Mouse (Mus musculus): ENCODE results near the gene Enox1. TPM values are rescaled to one million over a fixed set of nuclear protein-coding genes. Genes with fewer than 3 reads are reported as not detected.

Gene Enox1
- total RNA-seq, 1 experiment from 2014 or later: not detected

- 0 out of 2 replicates have a peak, but pooled peaks have one; percentile 39 for ATAC-seq (replicated peaks; ENCODE audit: low read depth, poor library complexity, severe bottlenecking)
Measured at GRCm38 (mm10) chr14:77539563-77539962, 383.0 kb downstream of the Enox1 start.

- ATAC-seq (replicated peaks; ENCODE audit: low read depth, poor library complexity, severe bottlenecking): no peak; the same call in 1 of the 2 replicates
Measured at GRCm38 (mm10) chr14:77541925-77542324, 385.4 kb downstream of the Enox1 start.

GRCm38 (mm10) chr14:77546531-77547274 lies 390.1 kb downstream of the Enox1 start:
- peak; percentile 93 for ATAC-seq (replicated peaks; ENCODE audit: low read depth, poor library complexity, severe bottlenecking)

GRCm38 (mm10) chr14:77547351-77547750 lies 390.8 kb downstream of the Enox1 start:
- ATAC-seq (replicated peaks; ENCODE audit: low read depth, poor library complexity, severe bottlenecking): no peak

- no peak for ATAC-seq (replicated peaks; ENCODE audit: low read depth, poor library complexity, severe bottlenecking)
Measured at GRCm38 (mm10) chr14:77548963-77549362, 392.4 kb downstream of the Enox1 start.

GRCm38 (mm10) chr14:77557446-77558070 lies 401.0 kb downstream of the Enox1 start:
- peak; percentile 84 for ATAC-seq (replicated peaks; ENCODE audit: low read depth, poor library complexity, severe bottlenecking)

- no peak for ATAC-seq (replicated peaks; ENCODE audit: low read depth, poor library complexity, severe bottlenecking)
Measured at GRCm38 (mm10) chr14:77558910-77559309, 402.3 kb downstream of the Enox1 start.

GRCm38 (mm10) chr14:77559792-77560191 lies 403.2 kb downstream of the Enox1 start:
- ATAC-seq (replicated peaks; ENCODE audit: low read depth, poor library complexity, severe bottlenecking): no peak

- no peak for ATAC-seq (replicated peaks; ENCODE audit: low read depth, poor library complexity, severe bottlenecking)
Measured at GRCm38 (mm10) chr14:77561808-77562583, 405.4 kb downstream of the Enox1 start.

- ATAC-seq (replicated peaks; ENCODE audit: low read depth, poor library complexity, severe bottlenecking): no peak
Measured at GRCm38 (mm10) chr14:77563922-77564321, 407.4 kb downstream of the Enox1 start.

- ATAC-seq (replicated peaks; ENCODE audit: low read depth, poor library complexity, severe bottlenecking): no peak
Measured at GRCm38 (mm10) chr14:77567120-77567519, 410.6 kb downstream of the Enox1 start.

- no peak for ATAC-seq (replicated peaks; ENCODE audit: low read depth, poor library complexity, severe bottlenecking)
Measured at GRCm38 (mm10) chr14:77574436-77574835, 417.9 kb downstream of the Enox1 start.

- ATAC-seq (replicated peaks; ENCODE audit: low read depth, poor library complexity, severe bottlenecking): no peak
Measured at GRCm38 (mm10) chr14:77576411-77576810, 419.8 kb downstream of the Enox1 start.

- ATAC-seq (replicated peaks; ENCODE audit: low read depth, poor library complexity, severe bottlenecking): no peak
Measured at GRCm38 (mm10) chr14:77577481-77578251, 421.1 kb downstream of the Enox1 start.

- no peak for ATAC-seq (replicated peaks; ENCODE audit: low read depth, poor library complexity, severe bottlenecking)
Measured at GRCm38 (mm10) chr14:77578355-77578754, 421.8 kb downstream of the Enox1 start.

GRCm38 (mm10) chr14:77580106-77580936 lies 423.8 kb downstream of the Enox1 start:
- no peak for ATAC-seq (replicated peaks; ENCODE audit: low read depth, poor library complexity, severe bottlenecking)

- no peak for ATAC-seq (replicated peaks; ENCODE audit: low read depth, poor library complexity, severe bottlenecking)
Measured at GRCm38 (mm10) chr14:77580937-77581270, 424.3 kb downstream of the Enox1 start.

- no peak for ATAC-seq (replicated peaks; ENCODE audit: low read depth, poor library complexity, severe bottlenecking)
Measured at GRCm38 (mm10) chr14:77581616-77582015, 425.1 kb downstream of the Enox1 start.

- ATAC-seq (replicated peaks; ENCODE audit: low read depth, poor library complexity, severe bottlenecking): no peak
Measured at GRCm38 (mm10) chr14:77584426-77584825, 427.9 kb downstream of the Enox1 start.
